28 mouse cellular contexts compared by ENCODE assay signal in genomic region chr5:83405266-83405954, GRCm38 (mm10). TPM values are rescaled to one million over a fixed set of nuclear protein-coding genes. Genes with fewer than 3 reads are reported as not detected.
DNase-seq lines count a peak whose midpoint lies in the region; ATAC-seq and TF ChIP-seq lines count a peak whose summit lies in the region.
"Had no signal": no experiment of that assay in that cellular context is flagged by ENCODE, and none has a peak within 500 bp of the region (broad histone marks: within the 10 kb centered on the region; RNA-seq: fewer than 3 reads in every experiment).

No protein-coding gene starts in this region.

- H3K4me1 ChIP-seq in forebrain, embryonic 13.5 days: no peaks in the 10 kb centered on the region
- H3K4me1 ChIP-seq in forebrain, embryonic 12.5 days: no peaks in the 10 kb centered on the region
- H3K4me1 ChIP-seq: embryonic facial prominence, embryonic 13.5 days; heart, embryonic 12.5 days; hindbrain, embryonic 13.5 days; liver, embryonic 12.5 days had no signal

- WGBS in forebrain, embryonic 13.5 days: 73% methylated on average over 4 of the region's 4 CpGs
- 77% methylated on average over 4 of the region's 4 CpGs for WGBS in forebrain, embryonic 12.5 days

- no peak overlapping the region for H3K4me3 ChIP-seq in forebrain, embryonic 13.5 days
- no peak overlapping the region for H3K4me3 ChIP-seq in forebrain, embryonic 12.5 days (replicated peaks)
- no peak overlapping the region for H3K4me3 ChIP-seq in layer of hippocampus, adult 2 months
- H3K4me3 ChIP-seq: embryonic facial prominence, embryonic 13.5 days; heart, embryonic 12.5 days; hindbrain, embryonic 13.5 days; liver, embryonic 12.5 days had no signal

- DNase-seq in layer of hippocampus, adult 2 months (ENCODE audit: low spot score in 2 of 2): peak; percentile 19 to 23
- no peak for DNase-seq in layer of hippocampus, postnatal 25 days (ENCODE audit: extremely low spot score in 1 of 2, low spot score in 1 of 2)
- peak; percentile 12 for DNase-seq in retina, postnatal 1 day
- DNase-seq in retina, embryonic 14.5 days (ENCODE audit: low spot score): no peak
- DNase-seq in spleen, postnatal 36 days (ENCODE audit: low spot score in 2 of 2): no peak
- no peak for DNase-seq in kidney, postnatal 14 days
- DNase-seq: adrenal gland, postnatal 14 days; cerebellum, adult 18-20 months; heart, postnatal 14 days; kidney, adult 8-10 months; kidney, postnatal 25 days; left cerebral cortex, postnatal 4 days; lung, adult 2 months; lung, postnatal 4 days; right cerebral cortex, postnatal 4 days; thymus, postnatal 14 days had no signal

- no peaks in the 10 kb centered on the region for H3K27me3 ChIP-seq in forebrain, embryonic 13.5 days
- no peaks in the 10 kb centered on the region for H3K27me3 ChIP-seq in forebrain, embryonic 12.5 days
- H3K27me3 ChIP-seq: CH12.LX; embryonic facial prominence, embryonic 13.5 days; heart, embryonic 12.5 days; hindbrain, embryonic 13.5 days; liver, embryonic 12.5 days had no signal

- no peaks in the 10 kb centered on the region for H3K36me3 ChIP-seq in forebrain, embryonic 13.5 days (ENCODE audit: poor library complexity, severe bottlenecking)
- H3K36me3 ChIP-seq in forebrain, embryonic 12.5 days (replicated peaks): no peaks in the 10 kb centered on the region
- H3K36me3 ChIP-seq: embryonic facial prominence, embryonic 13.5 days; heart, embryonic 12.5 days; hindbrain, embryonic 13.5 days; liver, embryonic 12.5 days had no signal

- H3K27ac ChIP-seq in forebrain, embryonic 13.5 days: no peak overlapping the region
- H3K27ac ChIP-seq in forebrain, embryonic 12.5 days: no peak overlapping the region
- H3K27ac ChIP-seq in layer of hippocampus, adult 2 months: no peak overlapping the region
- H3K27ac ChIP-seq: embryonic facial prominence, embryonic 13.5 days; hindbrain, embryonic 13.5 days; liver, embryonic 12.5 days had no signal

- ATAC-seq in forebrain, embryonic 13.5 days: peak; percentile 81
- ATAC-seq in forebrain, embryonic 12.5 days (ENCODE audit: low FRiP score): no peak
- ATAC-seq: liver, embryonic 12.5 days had no signal

- no peak overlapping the region for H3K4me2 ChIP-seq in forebrain, embryonic 13.5 days
- H3K4me2 ChIP-seq in forebrain, embryonic 12.5 days: no peak overlapping the region
- H3K4me2 ChIP-seq: embryonic facial prominence, embryonic 13.5 days; heart, embryonic 12.5 days; hindbrain, embryonic 13.5 days; liver, embryonic 12.5 days had no signal

- H3K9me3 ChIP-seq in forebrain, embryonic 13.5 days (replicated peaks): no peaks in the 10 kb centered on the region
- no peaks in the 10 kb centered on the region for H3K9me3 ChIP-seq in forebrain, embryonic 12.5 days
- H3K9me3 ChIP-seq: embryonic facial prominence, embryonic 13.5 days; heart, embryonic 12.5 days; hindbrain, embryonic 13.5 days; liver, embryonic 12.5 days had no signal

- H3K9ac ChIP-seq in forebrain, embryonic 13.5 days: no peak overlapping the region
- H3K9ac ChIP-seq in forebrain, embryonic 12.5 days: no peak overlapping the region
- H3K9ac ChIP-seq: embryonic facial prominence, embryonic 13.5 days; heart, embryonic 12.5 days; hindbrain, embryonic 13.5 days; liver, embryonic 12.5 days had no signal

- no peak for TF ChIP-seq CTCF in layer of hippocampus, adult 2 months (conservative IDR thresholded peaks at IDR 0.05)

RNA-seq across cellular contexts. Expression of gene Tecrl, which starts 50.4 kb away (rescaled TPM):
- 0.10 TPM in 1 of 2 replicates, not detected in the other for polyA plus RNA-seq in forebrain, embryonic 13.5 days (2015; fragmentation: Nextera tagmentation; extraction: Ambion mirVana)
- 0.15 TPM in 1 of 2 replicates, not detected in the other for polyA plus RNA-seq in forebrain, embryonic 12.5 days (2016; fragmentation: Nextera tagmentation; extraction: Ambion mirVana)
- total RNA-seq in layer of hippocampus, adult 2 months (2021): under 1 TPM in 1 of 2 experiments, not detected in 1; 0.20 TPM
- not detected for total RNA-seq in layer of hippocampus, postnatal 25 days (2021)
- total RNA-seq: adrenal gland, postnatal 14 days; CH12.LX; common myeloid progenitor, adult 5-6 weeks; left cerebral cortex, postnatal 4 days; MEL; neutrophil, adult 5-6 weeks had no signal
- polyA plus RNA-seq: intestine, embryonic 14.5 days; testis, adult 2 months had no signal

Comparison
In these comparisons a context has a peak if more than half of its experiments do, and no peak if none do; other contexts are left out.
1. DNase-seq: peak in layer of hippocampus, adult 2 months (2 of 2) and retina, postnatal 1 day (single experiment); none in layer of hippocampus, postnatal 25 days (0 of 2), retina, embryonic 14.5 days (single experiment), spleen, postnatal 36 days (0 of 2) and kidney, postnatal 14 days (single experiment).